Mouse (Mus musculus): ENCODE measurements around the gene Mgst2.

The Mgst2 gene

DNA sequence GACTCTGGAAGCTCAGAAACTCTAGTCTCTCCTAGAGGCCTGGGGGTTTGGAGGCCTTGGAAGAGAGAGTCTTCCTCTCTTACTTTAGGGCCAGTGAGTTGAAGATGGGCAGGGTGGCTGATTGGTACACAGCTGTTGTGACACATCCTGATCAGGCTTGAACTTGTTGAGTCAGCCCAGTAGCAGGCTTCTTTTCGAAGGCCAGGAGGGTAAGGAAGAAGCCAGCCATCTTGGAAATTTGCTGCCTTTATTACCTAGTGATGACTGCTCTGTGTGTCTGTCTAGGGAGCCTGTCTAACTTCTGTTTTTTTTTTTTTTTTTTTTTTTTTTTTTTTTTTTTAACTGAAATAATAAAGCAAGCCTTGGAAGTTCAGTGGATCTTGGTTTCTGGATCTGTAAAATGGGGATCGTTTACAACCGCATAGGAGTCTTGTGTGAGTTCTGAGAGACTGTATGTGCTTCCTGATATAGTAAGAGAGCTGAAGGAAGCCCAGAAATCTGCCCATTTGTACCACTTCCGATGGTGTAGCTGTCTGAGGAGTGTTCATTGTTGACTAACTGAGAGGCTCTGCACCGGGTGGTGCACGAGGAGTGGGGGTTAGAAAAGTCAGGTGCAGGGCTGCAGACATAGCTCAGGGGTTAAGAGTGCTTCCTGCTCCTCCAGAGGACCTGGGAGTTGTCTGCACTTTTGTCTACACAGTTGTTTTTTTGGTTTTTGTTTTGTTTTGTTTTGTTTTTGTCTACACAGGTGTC is 5.7 kb upstream of the Mgst2 start:
- no peak for DNase-seq (ENCODE audit: low read depth, low spot score)

DNA sequence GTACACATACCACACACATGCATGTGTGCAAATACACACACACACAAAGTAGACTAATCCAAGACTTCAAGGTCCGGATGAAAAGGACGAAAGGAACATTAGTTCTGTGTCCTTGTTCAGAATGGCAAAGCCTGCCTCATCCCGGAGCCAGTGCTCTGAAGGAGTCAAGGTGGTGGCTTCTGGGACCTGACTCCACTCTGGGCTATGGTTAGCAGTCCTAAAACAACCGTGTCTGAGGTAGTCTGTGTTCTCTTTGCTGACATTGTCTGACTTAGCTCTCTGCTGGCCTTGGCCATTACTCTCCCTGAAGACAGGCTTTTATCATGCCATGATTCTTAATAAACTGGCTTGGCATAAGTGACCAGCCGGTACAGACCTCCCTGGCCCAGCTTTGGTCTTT is 745 bp upstream of the Mgst2 start:
- DNase-seq (ENCODE audit: low read depth, low spot score) = no peak

DNA sequence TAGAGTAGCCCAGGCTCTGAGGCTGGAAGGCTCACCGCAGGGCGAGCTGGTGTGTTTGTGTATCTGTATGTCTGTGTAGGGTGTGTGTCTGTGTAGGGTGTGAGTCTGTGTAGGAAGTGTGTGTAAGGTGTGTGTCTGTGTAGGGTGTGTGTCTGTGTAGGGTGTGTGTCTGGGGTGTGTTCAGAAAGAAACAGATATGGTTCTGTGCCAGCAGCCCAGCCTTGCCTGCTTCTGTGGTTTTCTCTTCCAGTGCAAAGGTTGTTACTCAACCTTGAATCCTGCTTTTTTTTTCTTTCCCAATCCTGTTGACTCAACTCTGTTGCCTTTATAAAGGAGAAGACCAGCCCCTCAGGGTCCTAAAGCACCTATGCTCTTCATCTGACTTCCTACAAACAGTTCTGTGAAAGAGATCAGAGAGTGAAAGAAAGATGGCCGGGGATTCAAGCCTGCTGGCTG is 689 bp downstream of the Mgst2 start:
- DNase-seq (ENCODE audit: low read depth, low spot score) = no peak

DNA sequence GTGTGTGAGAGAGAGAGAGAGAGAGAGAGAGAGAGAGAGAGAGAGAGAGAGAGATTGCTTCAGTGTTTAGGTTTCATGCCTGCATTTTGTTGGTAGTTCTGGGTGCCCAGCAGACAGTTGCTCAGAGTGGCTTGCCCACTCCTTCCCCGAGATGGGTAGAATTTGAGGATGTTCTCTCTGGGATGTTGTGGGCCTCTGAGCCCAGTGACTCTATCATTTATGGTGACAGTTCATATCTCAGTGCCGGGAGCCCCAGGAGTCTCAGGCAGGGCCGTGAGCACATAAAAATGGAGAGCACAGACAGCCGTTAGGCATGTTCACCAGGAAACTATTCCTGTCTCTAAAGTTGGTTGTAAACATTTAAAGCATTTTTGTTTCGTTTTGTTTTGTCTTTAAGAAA is 1.2 kb downstream of the Mgst2 start:
- no peak for DNase-seq (ENCODE audit: low read depth, low spot score)

DNA sequence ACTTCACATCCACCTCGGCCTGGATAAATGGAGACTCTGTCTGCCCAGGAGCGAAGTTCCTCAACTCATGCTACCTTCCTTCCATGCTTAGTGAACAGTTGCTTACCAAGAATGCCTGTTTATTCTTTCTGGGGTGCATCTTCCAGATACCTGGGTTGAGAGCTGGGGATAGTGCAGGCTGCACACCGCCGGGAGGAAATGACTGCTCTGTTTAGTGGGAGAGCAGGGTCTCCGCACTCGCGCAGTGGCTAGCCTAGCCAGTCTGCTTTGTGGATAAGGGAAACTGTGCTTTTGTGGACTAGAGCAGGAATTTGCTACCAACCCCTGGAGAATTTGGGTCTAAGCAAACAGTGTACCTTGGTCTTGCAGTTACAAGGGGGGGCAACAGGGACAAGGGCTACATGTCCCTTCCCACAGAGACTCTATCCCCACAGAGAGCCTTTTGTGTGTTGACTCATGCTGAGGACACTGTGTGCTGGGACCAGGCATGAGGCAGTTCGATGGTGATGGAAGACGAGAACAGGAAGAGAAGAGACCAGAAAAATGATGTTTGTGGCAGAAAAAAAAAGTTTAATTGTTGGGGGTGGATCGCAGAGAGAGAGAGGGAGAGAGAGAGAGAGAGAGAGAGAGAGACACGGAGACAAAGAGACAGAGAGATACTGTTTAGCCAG is 1.9 kb downstream of the Mgst2 start:
- DNase-seq (ENCODE audit: low read depth, low spot score) = no peak

DNA sequence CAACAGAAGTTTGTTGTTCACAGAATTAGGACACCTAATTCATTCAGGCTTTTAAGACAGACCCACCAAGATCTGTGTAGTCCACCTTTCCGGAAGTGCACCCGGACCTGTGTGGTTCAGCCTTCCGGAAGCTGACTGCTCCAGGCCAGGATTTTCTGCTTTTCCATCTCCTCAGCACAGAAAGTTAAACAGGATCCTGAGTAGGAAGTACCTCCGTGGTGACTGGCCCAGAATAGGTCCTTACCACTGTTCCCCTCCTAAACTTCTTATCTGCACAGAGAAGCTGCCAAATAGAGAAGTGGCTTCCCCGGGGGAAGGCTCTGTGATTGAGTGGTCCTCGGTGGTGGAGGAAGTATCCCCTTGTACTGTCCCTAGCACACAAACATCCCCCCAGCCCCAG is 2.4 kb downstream of the Mgst2 start:
- DNase-seq (ENCODE audit: low read depth, low spot score) = no peak

DNA sequence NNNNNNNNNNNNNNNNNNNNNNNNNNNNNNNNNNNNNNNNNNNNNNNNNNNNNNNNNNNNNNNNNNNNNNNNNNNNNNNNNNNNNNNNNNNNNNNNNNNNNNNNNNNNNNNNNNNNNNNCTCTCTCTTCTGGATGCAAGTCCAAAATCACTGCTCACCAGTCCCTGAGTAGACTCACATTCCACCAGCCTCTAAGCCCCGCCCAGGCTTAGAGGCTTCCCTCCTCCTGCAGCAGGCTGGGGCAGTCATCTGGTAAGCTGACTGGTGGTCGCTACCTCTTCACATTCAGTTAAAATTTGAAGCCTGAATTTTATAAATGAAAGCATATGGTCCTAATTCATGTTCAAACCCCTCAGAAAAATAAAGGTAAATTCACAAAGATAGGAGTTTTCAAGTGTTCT is 8.4 kb downstream of the Mgst2 start:
- DNase-seq (ENCODE audit: low read depth, low spot score) = no peak

DNA sequence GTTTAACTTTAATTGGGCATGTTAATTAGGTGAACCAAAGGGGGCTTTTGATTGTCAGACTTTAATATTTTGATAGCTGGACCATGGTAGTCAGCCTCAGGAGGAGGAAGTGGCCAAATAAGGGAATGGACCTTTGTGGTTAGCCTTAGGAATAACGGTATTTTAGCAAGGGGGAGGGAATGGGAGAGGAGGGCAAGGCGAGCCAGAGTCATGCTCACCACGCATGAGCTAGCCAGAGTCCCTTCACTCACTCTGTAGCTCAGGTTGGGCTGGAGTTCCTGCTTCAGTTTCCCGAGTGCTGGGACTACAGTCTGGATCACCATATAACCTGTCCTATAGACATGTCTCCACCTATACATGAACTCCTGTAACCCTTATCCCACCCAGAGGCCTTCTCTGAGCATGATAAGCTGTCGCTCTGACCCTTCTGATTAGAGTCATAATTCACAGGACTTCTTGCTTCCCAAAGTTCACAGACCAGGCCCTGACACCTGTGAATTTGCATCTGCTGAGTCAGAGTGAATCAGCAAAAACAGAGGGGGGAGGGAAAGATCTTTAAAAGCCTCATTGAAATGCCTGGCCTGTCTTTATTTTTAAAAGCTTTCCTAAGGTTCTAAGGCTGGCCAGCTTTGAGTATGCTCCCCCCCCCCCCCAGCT is 10.4 kb downstream of the Mgst2 start:
- DNase-seq (ENCODE audit: low read depth, low spot score) = no peak

DNA sequence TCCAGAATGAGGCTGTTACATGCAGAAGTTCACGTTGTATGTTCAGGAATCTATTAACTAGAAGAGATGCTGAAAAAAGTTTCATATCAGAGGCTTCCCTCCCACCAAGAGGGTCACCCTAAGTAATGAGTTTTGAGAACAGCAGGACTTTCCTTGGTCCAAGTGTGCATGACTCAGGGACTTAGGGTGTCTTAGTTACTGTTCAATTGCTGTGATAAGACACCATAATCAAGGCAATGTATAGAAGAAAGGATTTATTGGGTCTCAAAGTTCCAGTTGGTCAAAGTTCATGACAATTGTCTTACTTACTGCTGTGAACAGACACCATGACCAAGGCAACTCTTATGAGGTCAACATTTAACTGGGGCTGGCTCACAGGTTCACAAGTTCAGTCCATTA is 10.9 kb downstream of the Mgst2 start:
- no peak for DNase-seq (ENCODE audit: low read depth, low spot score)

DNA sequence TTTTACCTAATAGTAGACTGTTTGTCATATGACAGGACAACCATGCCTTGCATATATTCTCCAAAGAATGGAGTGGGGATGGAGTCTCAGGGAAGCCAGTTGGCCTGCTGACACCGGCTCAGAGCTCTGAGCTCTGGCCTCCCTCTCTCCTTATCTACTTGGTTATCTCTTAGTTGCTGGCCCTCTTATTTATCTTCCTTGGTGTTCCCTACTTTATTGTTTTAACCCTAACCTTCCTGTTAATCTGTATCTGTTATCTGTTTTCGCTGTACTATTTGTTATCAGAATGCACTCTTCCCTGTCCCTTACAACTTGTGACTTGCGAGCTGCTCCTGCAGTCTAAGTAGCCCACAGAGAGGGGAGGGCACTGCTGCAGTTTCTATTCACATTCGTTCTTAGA is 12.5 kb downstream of the Mgst2 start:
- DNase-seq (ENCODE audit: low read depth, low spot score) = no peak

DNA sequence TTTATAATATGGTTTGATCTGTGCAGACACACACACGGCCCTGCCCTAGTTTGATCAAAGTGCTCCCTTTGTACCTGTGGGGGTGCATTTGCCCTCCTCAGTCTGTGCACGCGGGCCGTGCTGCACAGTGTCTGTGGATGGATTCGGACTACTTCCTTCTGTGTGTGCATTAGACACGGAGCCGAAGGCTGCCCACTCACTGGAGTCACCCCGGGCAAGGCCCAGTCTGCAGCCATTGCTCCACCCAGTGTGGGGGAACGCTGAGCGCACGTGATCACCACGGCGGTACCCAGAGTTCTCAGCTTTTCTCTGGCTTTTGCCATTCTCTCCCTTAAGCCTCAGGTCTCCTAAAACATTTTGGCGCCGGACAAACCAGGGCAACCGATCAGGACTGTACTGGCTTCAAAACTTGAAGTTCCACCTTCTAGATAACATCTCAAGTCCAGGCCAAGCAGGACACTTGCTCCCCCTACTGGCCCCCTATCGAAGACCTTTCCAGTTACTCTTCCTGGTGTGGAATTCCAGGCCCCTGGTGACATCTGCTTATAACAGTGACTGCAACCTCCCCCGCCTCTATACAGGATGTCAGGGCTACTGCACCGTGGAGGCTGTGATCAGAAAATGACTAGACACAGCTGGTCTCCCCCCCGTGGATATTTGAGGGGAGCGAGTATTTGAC is 13.4 kb downstream of the Mgst2 start:
- DNase-seq (ENCODE audit: low read depth, low spot score) = peak; percentile 18

DNA sequence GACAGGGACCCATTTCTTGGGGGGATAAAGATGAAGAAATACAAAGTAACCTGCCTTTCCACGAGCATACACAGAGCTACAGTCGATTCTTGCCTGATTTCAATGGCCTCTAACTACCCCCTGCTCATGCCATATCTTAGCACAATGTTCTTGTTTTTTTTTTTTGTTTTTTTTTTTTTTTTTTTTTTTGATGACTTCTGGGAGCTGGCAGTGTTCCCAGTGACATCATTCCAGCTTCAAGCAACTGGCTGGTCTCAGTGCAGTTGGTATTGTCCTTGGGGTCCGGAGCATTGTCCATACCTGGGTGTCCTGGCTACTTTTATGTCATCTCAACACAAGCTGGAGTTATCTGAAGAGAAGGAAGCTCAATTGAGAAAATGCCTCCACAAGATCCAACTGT is 14.8 kb downstream of the Mgst2 start:
- no peak for DNase-seq (ENCODE audit: low read depth, low spot score)

DNA sequence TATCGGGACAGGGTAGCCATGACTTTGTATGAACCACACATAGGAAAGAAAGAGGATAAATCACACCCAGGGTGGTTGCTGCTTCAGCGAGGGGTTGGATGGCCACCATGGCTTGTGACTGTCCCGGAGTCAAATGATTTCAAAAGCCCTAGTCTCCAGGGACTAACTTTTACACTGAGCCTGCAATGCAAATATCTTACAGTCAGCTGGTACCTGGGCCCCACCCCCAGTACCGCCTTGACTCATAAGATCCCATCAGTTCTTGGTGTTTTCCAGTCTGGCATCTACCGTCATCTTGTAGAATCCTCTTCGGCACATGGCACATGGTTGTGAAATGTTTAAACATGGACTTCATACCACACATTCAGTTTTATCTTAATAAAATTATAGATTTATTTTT is 25.4 kb downstream of the Mgst2 start:
- DNase-seq (ENCODE audit: low read depth, low spot score) = no peak

DNA sequence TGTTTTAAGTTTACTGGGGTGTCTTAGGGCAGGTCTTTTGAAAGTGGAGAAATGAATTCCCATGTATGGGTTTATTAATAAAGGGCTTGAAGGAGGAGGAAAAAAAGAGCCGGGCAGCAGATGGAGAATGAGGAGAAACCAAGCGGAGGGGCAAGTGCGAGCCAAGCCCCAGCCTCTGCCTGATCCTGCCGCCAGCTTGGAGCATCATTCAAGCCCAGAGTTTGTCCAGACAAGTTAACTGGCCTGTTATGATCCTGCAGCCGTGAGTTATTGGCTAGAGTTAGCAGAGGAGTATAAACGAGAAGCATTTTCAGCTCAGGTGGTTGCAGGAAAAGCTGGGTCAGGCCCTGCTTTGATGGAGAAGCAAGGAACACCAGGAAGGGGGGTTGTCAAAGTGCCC is 26.2 kb downstream of the Mgst2 start:
- DNase-seq (ENCODE audit: low read depth, low spot score) = no peak

DNA sequence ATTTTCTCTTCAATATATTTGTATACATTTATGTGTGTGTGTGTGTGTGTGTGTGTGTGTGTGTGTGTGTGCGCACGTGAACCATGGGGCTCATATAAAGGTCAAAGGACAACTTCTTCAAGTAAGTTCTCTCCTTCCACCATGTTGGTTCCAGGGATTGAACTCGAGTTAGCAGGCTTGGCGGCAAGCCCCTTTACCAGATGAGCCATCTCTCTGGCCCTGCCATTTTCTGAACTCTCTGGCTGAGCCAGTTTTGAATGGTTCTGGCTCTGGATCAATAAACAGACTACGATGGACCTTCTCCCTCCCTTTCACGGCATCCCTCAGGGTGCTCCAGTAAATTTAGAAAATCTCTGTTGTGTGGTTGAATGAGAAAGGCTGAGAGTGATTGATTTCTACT is 26.6 kb downstream of the Mgst2 start:
- no peak for DNase-seq (ENCODE audit: low read depth, low spot score)

DNA sequence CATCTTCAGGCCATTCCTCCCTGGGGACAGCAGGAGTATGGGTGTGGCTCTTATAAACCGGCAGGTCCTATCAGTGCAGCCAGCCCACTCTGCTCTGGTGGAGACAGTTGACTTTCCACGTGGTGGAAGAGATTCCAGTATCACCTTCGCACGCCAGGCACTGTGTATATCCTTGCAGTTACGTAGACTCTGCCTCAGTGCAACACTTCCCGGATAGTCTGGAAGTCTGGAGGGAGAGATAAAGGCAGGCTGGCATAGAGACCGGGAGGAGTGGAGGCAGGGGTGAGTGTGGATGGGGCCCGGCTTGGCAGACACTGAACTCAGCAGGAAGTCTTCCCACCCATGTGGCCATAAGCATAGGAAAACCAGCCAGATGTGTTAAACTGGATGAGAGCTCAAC is 28.6 kb downstream of the Mgst2 start:
- DNase-seq (ENCODE audit: low read depth, low spot score) = no peak

DNA sequence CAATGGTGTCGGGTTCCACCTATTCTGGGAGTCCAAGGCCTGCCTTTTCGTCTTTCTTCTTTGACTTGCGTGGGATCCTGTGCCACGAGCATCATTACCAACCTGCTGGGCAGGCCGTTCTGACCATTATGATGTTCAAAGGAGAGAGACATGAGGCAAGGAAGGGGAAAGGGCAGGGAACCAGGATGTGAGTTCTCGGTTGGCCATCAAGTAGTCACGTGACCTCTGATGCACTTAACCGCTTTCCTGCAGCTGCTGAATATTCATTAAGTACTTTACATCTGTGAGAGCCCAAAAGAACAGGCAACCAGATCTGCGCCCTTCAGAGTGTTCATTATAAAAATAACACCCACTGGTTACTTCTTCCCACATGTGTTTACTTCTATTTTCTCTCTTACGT is 33.0 kb downstream of the Mgst2 start:
- no peak for DNase-seq (ENCODE audit: low read depth, low spot score)

DNA sequence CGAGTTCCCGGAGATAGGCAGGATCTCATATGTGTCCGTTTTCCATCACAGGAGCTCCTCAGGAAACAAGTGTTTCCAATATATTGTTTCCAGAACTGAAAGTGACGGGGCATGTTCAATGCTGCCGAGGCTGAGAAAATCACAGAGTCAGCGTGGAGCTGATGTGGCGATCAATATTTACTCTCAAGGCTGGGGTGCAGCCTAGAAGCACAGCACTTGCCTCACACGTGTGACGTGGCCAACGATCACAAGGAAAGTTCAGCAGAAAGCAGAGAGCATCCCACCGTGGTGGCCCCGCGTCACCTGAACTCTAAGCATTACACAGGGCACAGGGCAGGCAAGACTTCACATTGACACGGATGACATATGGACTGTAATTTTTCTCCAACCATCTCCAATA is 34.4 kb downstream of the Mgst2 start:
- DNase-seq (ENCODE audit: low read depth, low spot score) = no peak

DNA sequence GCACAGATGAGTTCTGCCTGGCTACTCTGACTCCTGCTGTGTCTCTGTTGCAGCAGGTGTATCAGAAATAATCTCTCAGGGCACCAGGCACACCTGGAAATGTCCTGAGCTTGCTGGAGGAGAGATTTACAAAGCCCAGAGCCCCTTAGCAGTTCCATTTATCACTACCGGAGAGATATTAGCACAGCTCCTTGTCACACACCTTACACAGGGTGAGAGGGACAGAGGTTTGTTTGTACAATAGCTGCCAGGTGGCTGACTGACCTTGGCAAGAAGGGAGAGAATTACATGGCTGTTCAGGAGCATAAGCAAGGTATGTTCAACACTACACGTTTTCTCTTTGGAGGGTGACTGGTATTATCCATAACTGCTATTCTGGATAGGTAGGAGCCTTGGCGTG is 35.6 kb downstream of the Mgst2 start:
- DNase-seq (ENCODE audit: low read depth, low spot score) = no peak

DNA sequence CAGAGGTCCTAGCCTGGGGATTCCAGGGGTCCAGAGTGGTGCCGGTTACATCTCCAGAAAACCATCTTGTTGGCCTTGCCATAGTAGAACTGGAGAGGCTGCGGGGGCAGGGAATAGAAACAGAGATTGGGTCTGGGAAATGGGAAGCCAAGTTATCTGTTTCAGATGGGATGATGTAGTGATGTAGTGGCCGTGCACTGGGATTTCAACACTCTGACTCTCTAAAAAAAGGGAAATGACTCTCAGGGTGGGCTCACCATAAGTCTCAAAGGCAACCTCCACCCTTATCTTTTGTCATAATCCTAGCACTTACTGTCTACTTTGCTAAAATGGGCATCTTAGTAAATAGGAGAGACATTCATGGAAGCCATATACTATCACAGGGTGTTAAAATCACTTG is 37.8 kb downstream of the Mgst2 start:
- no peak for DNase-seq (ENCODE audit: low read depth, low spot score)

DNA sequence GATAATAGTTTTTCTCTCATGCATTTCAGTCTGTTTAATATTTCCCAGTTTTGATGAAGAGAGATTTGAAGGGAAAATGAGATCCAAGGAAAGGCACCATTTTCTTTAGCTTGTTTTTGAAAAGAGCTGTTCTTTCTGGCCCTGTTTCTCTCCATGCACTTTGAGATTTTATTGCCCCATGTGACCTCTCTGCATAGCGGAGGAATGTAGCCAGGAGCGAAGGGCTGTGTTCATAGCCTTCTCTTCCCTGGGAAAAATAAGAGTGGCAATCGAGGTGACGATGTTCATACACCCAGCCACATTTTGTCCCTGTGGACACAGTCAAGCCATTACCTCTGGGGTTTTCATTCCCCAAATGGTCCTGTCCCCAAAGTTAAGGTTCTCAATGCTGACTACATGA is 40.0 kb downstream of the Mgst2 start:
- DNase-seq (ENCODE audit: low read depth, low spot score) = no peak

DNA sequence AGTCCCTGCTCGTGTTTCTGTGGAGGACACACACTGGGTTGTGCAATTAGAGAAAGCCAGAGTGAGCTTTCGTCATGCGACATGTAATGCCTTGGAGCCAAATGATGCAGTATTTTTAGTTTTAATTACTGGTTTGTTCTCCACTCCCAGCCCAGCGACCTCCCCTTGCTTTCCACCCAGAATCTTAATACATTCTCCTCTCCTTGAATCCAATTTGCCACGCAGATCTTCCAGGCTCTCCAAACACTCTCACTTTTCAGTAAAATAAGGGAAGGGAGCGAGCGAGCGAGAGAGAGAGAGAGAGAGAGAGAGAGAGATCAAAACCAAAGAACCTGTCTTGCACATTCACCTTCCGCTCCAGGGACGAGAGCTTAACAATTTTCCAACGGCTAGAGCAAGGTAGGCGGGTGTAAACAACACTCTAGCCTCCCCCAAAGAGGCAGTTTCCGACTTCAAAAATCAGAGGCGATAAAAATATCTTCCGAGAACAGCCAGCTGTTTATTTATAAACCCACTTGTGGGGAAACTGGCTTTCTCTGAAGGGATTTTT is 40.6 kb downstream of the Mgst2 start:
- peak; percentile 31 for DNase-seq (ENCODE audit: low read depth, low spot score)
